24 mouse cellular contexts compared by ENCODE assay signal in genomic region chr9:4679099-4679498, GRCm38 (mm10).
DNase-seq lines count a peak whose midpoint lies in the region; ATAC-seq lines count a peak whose summit lies in the region.
"Had no signal": no experiment of that assay in that cellular context is flagged by ENCODE, and none has a peak within 500 bp of the region (broad histone marks: within the 10 kb centered on the region; RNA-seq: fewer than 3 reads in every experiment).

No protein-coding gene starts in this region.

- intact Hi-C loops in heart, postnatal 14 days (cut with DNase I) = no loop called here
- intact Hi-C loops in heart, postnatal 25 days (cut with DNase I) = no loop called here

- no peak for ATAC-seq in midbrain, embryonic 14.5 days (ENCODE audit: low FRiP score, low TSS enrichment)
- ATAC-seq in midbrain, embryonic 13.5 days = no peak
- ATAC-seq: activated CD4-positive, CD25-positive, alpha-beta regulatory T cell, adult 4 months; CD4-positive, CD25-positive, alpha-beta regulatory T cell, adult 4 months; forebrain, embryonic 14.5 days; forebrain, postnatal 0 days had no signal

- no peaks in the 10 kb centered on the region for H3K36me3 ChIP-seq in midbrain, embryonic 14.5 days (ENCODE audit: control insufficient read depth, insufficient read depth, low read length)
- H3K36me3 ChIP-seq in midbrain, embryonic 13.5 days = no peaks in the 10 kb centered on the region
- H3K36me3 ChIP-seq: embryonic facial prominence, embryonic 12.5 days; embryonic facial prominence, embryonic 15.5 days; hindbrain, embryonic 15.5 days had no signal

- H3K4me3 ChIP-seq in midbrain, embryonic 14.5 days (replicated peaks; ENCODE audit: low read depth, low read length) = no peak overlapping the region
- H3K4me3 ChIP-seq in midbrain, embryonic 13.5 days (replicated peaks) = no peak overlapping the region
- H3K4me3 ChIP-seq: embryonic facial prominence, embryonic 12.5 days; embryonic facial prominence, embryonic 15.5 days; gastrocnemius, adult 2 months; hindbrain, embryonic 15.5 days had no signal

- 79% methylated on average over 1 of the region's 1 CpGs for WGBS in midbrain, embryonic 14.5 days
- WGBS in midbrain, embryonic 13.5 days = 82% methylated on average over 1 of the region's 1 CpGs

- no peaks in the 10 kb centered on the region for H3K4me1 ChIP-seq in midbrain, embryonic 14.5 days (ENCODE audit: control insufficient read depth, insufficient read depth, low read length)
- H3K4me1 ChIP-seq in midbrain, embryonic 13.5 days (replicated peaks) = no peaks in the 10 kb centered on the region
- H3K4me1 ChIP-seq: embryonic facial prominence, embryonic 12.5 days; embryonic facial prominence, embryonic 15.5 days; hindbrain, embryonic 15.5 days had no signal

- H3K27ac ChIP-seq in midbrain, embryonic 14.5 days (replicated peaks; ENCODE audit: low read depth, low read length) = 0 out of 2 replicates have a peak overlapping the region, but pooled peaks have one; percentile 14
- no peak overlapping the region for H3K27ac ChIP-seq in midbrain, embryonic 13.5 days
- H3K27ac ChIP-seq: embryonic facial prominence, embryonic 12.5 days; embryonic facial prominence, embryonic 15.5 days; gastrocnemius, adult 2 months; hindbrain, embryonic 15.5 days had no signal

- no peak overlapping the region for H3K4me2 ChIP-seq in midbrain, embryonic 14.5 days (ENCODE audit: low read length)
- H3K4me2 ChIP-seq in midbrain, embryonic 13.5 days (replicated peaks) = no peak overlapping the region
- H3K4me2 ChIP-seq: embryonic facial prominence, embryonic 12.5 days; embryonic facial prominence, embryonic 15.5 days; heart, embryonic 11.5 days; hindbrain, embryonic 15.5 days had no signal

- no peak for DNase-seq in midbrain, embryonic 14.5 days
- DNase-seq in Muller cell, postnatal 12 days (ENCODE audit: inconsistent ontology term) = peak; percentile 46
- peak; percentile 21 for DNase-seq in brain, adult 2 months (ENCODE audit: low read depth, low spot score)
- DNase-seq in heart, postnatal 14 days = no peak
- no peak for DNase-seq in heart, postnatal 25 days (ENCODE audit: low spot score)
- DNase-seq: adrenal gland, adult 8-10 months; adrenal gland, postnatal 25 days; cerebellum, adult 11 months; cerebellum, adult 2 months; cerebellum, adult 9-11 months; cerebellum, postnatal 25 days; forebrain, postnatal 0 days; gastrocnemius, adult 2 months; gastrocnemius, postnatal 14 days; heart, adult 11 months; heart, postnatal 4 days had no signal

- no peak overlapping the region for H3K9ac ChIP-seq in midbrain, embryonic 14.5 days (replicated peaks; ENCODE audit: low read length)
- H3K9ac ChIP-seq in midbrain, embryonic 13.5 days (replicated peaks) = no peak overlapping the region
- H3K9ac ChIP-seq: embryonic facial prominence, embryonic 12.5 days; embryonic facial prominence, embryonic 15.5 days; forebrain, postnatal 0 days; hindbrain, embryonic 15.5 days had no signal

- no peaks in the 10 kb centered on the region for H3K27me3 ChIP-seq in midbrain, embryonic 14.5 days (ENCODE audit: control insufficient read depth, insufficient read depth, low read length)
- no peaks in the 10 kb centered on the region for H3K27me3 ChIP-seq in midbrain, embryonic 13.5 days
- H3K27me3 ChIP-seq: embryonic facial prominence, embryonic 12.5 days; embryonic facial prominence, embryonic 15.5 days; hindbrain, embryonic 15.5 days had no signal

- H3K9me3 ChIP-seq in midbrain, embryonic 14.5 days (ENCODE audit: control insufficient read depth, low read length) = no peaks in the 10 kb centered on the region
- no peaks in the 10 kb centered on the region for H3K9me3 ChIP-seq in midbrain, embryonic 13.5 days
- H3K9me3 ChIP-seq: embryonic facial prominence, embryonic 12.5 days; embryonic facial prominence, embryonic 15.5 days; hindbrain, embryonic 15.5 days had no signal

Comparison
In these comparisons a context has a peak if more than half of its experiments do, and no peak if none do; other contexts are left out.
1. DNase-seq: peak in Muller cell, postnatal 12 days (single experiment) and brain, adult 2 months (single experiment); none in midbrain, embryonic 14.5 days (single experiment), heart, postnatal 14 days (0 of 2) and heart, postnatal 25 days (single experiment).